In the genomic region with DNA sequence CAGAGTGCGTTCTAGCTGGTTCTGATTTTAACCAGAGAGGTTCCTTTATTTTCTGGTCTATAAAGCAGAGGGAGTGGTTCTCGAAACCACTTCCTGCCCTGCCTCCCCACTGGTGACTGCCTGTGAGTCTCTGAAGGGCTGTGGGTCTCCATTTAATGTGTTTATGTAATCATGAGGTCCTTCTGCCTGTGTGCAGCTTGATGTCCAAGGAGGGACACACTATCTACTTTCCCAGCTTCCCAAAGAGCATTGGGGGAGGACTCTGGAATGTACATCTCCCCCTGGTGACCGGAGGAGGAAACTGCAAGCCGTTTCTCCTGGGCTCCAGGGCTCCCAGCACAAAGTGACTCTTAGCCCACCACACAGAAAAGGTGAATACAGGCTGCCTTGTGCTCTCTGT, we compare ENCODE assay signal across 8 mouse cellular contexts.
DNase-seq lines count a peak whose midpoint lies in the region; ATAC-seq and TF ChIP-seq lines count a peak whose summit lies in the region.

No protein-coding gene starts in this region.

- no peak overlapping the region for H3K4me3 ChIP-seq in forebrain, embryonic 14.5 days (ENCODE audit: low read depth, low read length)
- H3K4me3 ChIP-seq in forebrain, embryonic 16.5 days (replicated peaks; ENCODE audit: low read length) = no peak overlapping the region
- no peak overlapping the region for H3K4me3 ChIP-seq in kidney, embryonic 16.5 days (ENCODE audit: low read length)
- H3K4me3 ChIP-seq in lung, postnatal 0 days (ENCODE audit: low read depth, low read length) = no peak overlapping the region

- no peak overlapping the region for H3K9ac ChIP-seq in forebrain, embryonic 14.5 days (ENCODE audit: low read length)
- no peak overlapping the region for H3K9ac ChIP-seq in forebrain, embryonic 16.5 days (replicated peaks; ENCODE audit: low read depth, low read length)
- no peak overlapping the region for H3K9ac ChIP-seq in kidney, embryonic 16.5 days (replicated peaks; ENCODE audit: low read length)
- no peak overlapping the region for H3K9ac ChIP-seq in lung, postnatal 0 days (replicated peaks; ENCODE audit: low read depth)

- no peak for ATAC-seq in forebrain, embryonic 14.5 days
- ATAC-seq in forebrain, embryonic 16.5 days = no peak
- ATAC-seq in kidney, embryonic 16.5 days (ENCODE audit: low FRiP score, low TSS enrichment) = no peak
- peak; percentile 36; the same call in 1 of the 2 replicates for ATAC-seq in lung, postnatal 0 days

- peak; percentile 89 for TF ChIP-seq CTCF in lung, postnatal 0 days (IDR thresholded peaks at IDR 0.05)

- H3K36me3 ChIP-seq in forebrain, embryonic 14.5 days (ENCODE audit: control insufficient read depth, insufficient read depth, low read length) = no peaks in the 10 kb centered on the region
- no peaks in the 10 kb centered on the region for H3K36me3 ChIP-seq in forebrain, embryonic 16.5 days (ENCODE audit: control insufficient read depth, insufficient read depth)
- H3K36me3 ChIP-seq in kidney, embryonic 16.5 days (ENCODE audit: insufficient read depth, low read length) = no peaks in the 10 kb centered on the region
- no peaks in the 10 kb centered on the region for H3K36me3 ChIP-seq in lung, postnatal 0 days (ENCODE audit: insufficient read depth, low read length)

- 0 out of 2 replicates have a peak, but pooled peaks cover under 1% of the 10 kb centered on the region for H3K4me1 ChIP-seq in forebrain, embryonic 14.5 days (ENCODE audit: control insufficient read depth, insufficient read depth, low read length)
- H3K4me1 ChIP-seq in forebrain, embryonic 16.5 days (replicated peaks; ENCODE audit: control insufficient read depth, insufficient read depth, low read length) = no peaks in the 10 kb centered on the region
- peaks cover 18% of the 10 kb centered on the region for H3K4me1 ChIP-seq in kidney, embryonic 16.5 days (ENCODE audit: insufficient read depth, low read length)
- H3K4me1 ChIP-seq in lung, postnatal 0 days (ENCODE audit: insufficient read depth, low read depth, low read length) = peaks cover 8% of the 10 kb centered on the region; the same call in 1 of the 2 replicates

- WGBS in forebrain, embryonic 14.5 days = 59% methylated on average over 4 of the region's 4 CpGs
- 61% methylated on average over 4 of the region's 4 CpGs for WGBS in forebrain, embryonic 16.5 days
- whole genome bisulfite sequencing in kidney, embryonic 16.5 days = 55% methylated on average over 4 of the region's 4 CpGs
- 50% methylated on average over 4 of the region's 4 CpGs for WGBS in lung, postnatal 0 days

- no peak for TF ChIP-seq EP300 in lung, postnatal 0 days (IDR thresholded peaks at IDR 0.05)

- no peak overlapping the region for H3K4me2 ChIP-seq in forebrain, embryonic 14.5 days (ENCODE audit: low read length)
- H3K4me2 ChIP-seq in forebrain, embryonic 16.5 days (ENCODE audit: low read length) = no peak overlapping the region
- H3K4me2 ChIP-seq in kidney, embryonic 16.5 days (replicated peaks; ENCODE audit: low read depth, low read length) = no peak overlapping the region
- no peak overlapping the region for H3K4me2 ChIP-seq in lung, postnatal 0 days (replicated peaks; ENCODE audit: low read depth, low read length)

- H3K27ac ChIP-seq in forebrain, embryonic 14.5 days (ENCODE audit: low read depth, low read length) = no peak overlapping the region
- no peak overlapping the region for H3K27ac ChIP-seq in forebrain, embryonic 16.5 days (ENCODE audit: low read length)
- H3K27ac ChIP-seq in kidney, embryonic 16.5 days (ENCODE audit: low read length) = peak overlapping the region; percentile 37; the same call in 1 of the 2 replicates
- H3K27ac ChIP-seq in lung, postnatal 0 days (ENCODE audit: low read length) = peak overlapping the region; percentile 38; the same call in 1 of the 2 replicates

- H3K27me3 ChIP-seq in forebrain, embryonic 14.5 days (replicated peaks; ENCODE audit: control insufficient read depth, insufficient read depth, low read length) = no peaks in the 10 kb centered on the region
- H3K27me3 ChIP-seq in forebrain, embryonic 16.5 days (replicated peaks; ENCODE audit: control insufficient read depth, insufficient read depth, low read length) = no peaks in the 10 kb centered on the region
- no peaks in the 10 kb centered on the region for H3K27me3 ChIP-seq in kidney, embryonic 16.5 days (ENCODE audit: insufficient read depth, low read length)
- H3K27me3 ChIP-seq in lung, postnatal 0 days (replicated peaks; ENCODE audit: insufficient read depth, low read length) = no peaks in the 10 kb centered on the region

- no peaks in the 10 kb centered on the region for H3K9me3 ChIP-seq in forebrain, embryonic 14.5 days (replicated peaks; ENCODE audit: control insufficient read depth, low read length)
- no peaks in the 10 kb centered on the region for H3K9me3 ChIP-seq in forebrain, embryonic 16.5 days (ENCODE audit: control insufficient read depth, low read length)
- no peaks in the 10 kb centered on the region for H3K9me3 ChIP-seq in kidney, embryonic 16.5 days (ENCODE audit: low read length)
- H3K9me3 ChIP-seq in lung, postnatal 0 days (ENCODE audit: low read length) = no peaks in the 10 kb centered on the region

- DNase-seq in forebrain, embryonic 14.5 days (ENCODE audit: low spot score) = peak; percentile 60
- peak; percentile 81 for DNase-seq in CD4-positive, CD25-positive, alpha-beta regulatory T cell, adult 2 months (ENCODE audit: low read depth, low spot score)
- peak; percentile 56 for DNase-seq in brain, adult 2 months (ENCODE audit: low read depth, low spot score)
- DNase-seq in frontal cortex, postnatal 25 days (ENCODE audit: low spot score in 2 of 2) = peak; percentile 21 to 26
- peak; percentile 74 for DNase-seq in lung, postnatal 0 days (ENCODE audit: low spot score)
- DNase-seq in spleen, adult 18-20 months = peak; percentile 60 to 65

Comparison
In these comparisons a context has a peak if more than half of its experiments do, and no peak if none do; other contexts are left out.
1. DNase-seq: peak in every context shown above with its lines; median percentile 81 in CD4-positive, CD25-positive, alpha-beta regulatory T cell, adult 2 months; 74 in lung, postnatal 0 days; 62 in spleen, adult 18-20 months; 60 in forebrain, embryonic 14.5 days; 56 in brain, adult 2 months; 24 in frontal cortex, postnatal 25 days.
2. H3K27ac ChIP-seq: peak in kidney, embryonic 16.5 days (single experiment) and lung, postnatal 0 days (single experiment); none in forebrain, embryonic 14.5 days (single experiment) and forebrain, embryonic 16.5 days (single experiment).